Mouse (Mus musculus) heart, embryonic 15.5 days (tissue): ENCODE measurements around the gene Sptbn1. TPM values are rescaled to one million over a fixed set of nuclear protein-coding genes. Genes with fewer than 3 reads are reported as not detected.

ENCODE experiments used
- ATAC-seq: fragments of 200-750 bp; cut with Nextera tagmentation; replicated peaks from 2 replicates; pipeline ENCODE4 v1.8.0; 2017; ENCODE audit warnings: low read depth, moderate TSS enrichment; ENCODE audit not compliant: insufficient number of reproducible peaks, insufficient read depth, low FRiP score
- H3K27ac ChIP-seq: fragments of 300-500 bp; sonication (generic); 2 replicates; pipeline ENCODE4 v1.5.1; 2015; ENCODE audit warnings: mild to moderate bottlenecking, inconsistent platforms
- H3K27me3 ChIP-seq: fragments of 300-500 bp; sonication (generic); 2 replicates; pipeline ENCODE4 v1.6.1; 2015; ENCODE audit warnings: inconsistent platforms
- H3K36me3 ChIP-seq: fragments of 300-500 bp; sonication (generic); 2 replicates; pipeline ENCODE4 v1.6.1; 2015; ENCODE audit warnings: mild to moderate bottlenecking, inconsistent platforms
- H3K4me1 ChIP-seq: fragments of 300-500 bp; sonication (generic); replicated peaks from 2 replicates; pipeline ENCODE4 v1.6.1; 2015; ENCODE audit warnings: inconsistent platforms
- H3K4me2 ChIP-seq: fragments of 300-500 bp; sonication (generic); 2 replicates; pipeline ENCODE4 v1.6.1; 2015; ENCODE audit warnings: inconsistent platforms, mild to moderate bottlenecking, moderate library complexity
- H3K4me3 ChIP-seq: fragments of 300-500 bp; sonication (generic); 2 replicates; pipeline ENCODE4 v1.5.1; 2015; ENCODE audit warnings: mild to moderate bottlenecking, inconsistent platforms
- H3K9ac ChIP-seq: fragments of 300-500 bp; sonication (generic); 2 replicates; pipeline ENCODE4 v1.6.1; 2015; ENCODE audit warnings: mild to moderate bottlenecking, inconsistent platforms
- H3K9me3 ChIP-seq: fragments of 300-500 bp; sonication (generic); replicated peaks from 2 replicates; pipeline ENCODE4 v1.6.1; 2016; ENCODE audit warnings: inconsistent platforms
- WGBS: fragments of 180-500 bp; shearing (Covaris S2); methylation state at CpG from one replicate; pipeline ENCODE4 v1.1.7; 2015; ENCODE audit warnings: mixed read lengths; 5-methylcytosine and 5-hydroxymethylcytosine counted together
- polyA plus RNA-seq: library from polyadenylated mRNA; unstranded; fragments of >200 nt; fragmentation: Nextera tagmentation; extraction: Ambion mirVana; gene quantifications from 2 replicates; pipeline ENCODE4 v1.2.1, GENCODE M21; 2015

Gene Sptbn1
- polyA plus RNA-seq, 1 experiment from 2014 or later, result 159 TPM

- Histone ChIP-seq H3K27ac (peak overlapping the region; percentile 1; the same call in 1 of the 2 replicates), H3K4me1 (peaks cover 66% of the 10 kb centered on the region)
- 78% methylated on average over 4 of the region's 4 CpGs for WGBS
Measured at GRCm38 (mm10) chr11:30233946-30234345, 34.0 kb downstream of the Sptbn1 start.

GRCm38 (mm10) chr11:30232082-30232481 is 35.9 kb downstream of the Sptbn1 start:
- no peak for ATAC-seq
- Histone ChIP-seq H3K4me3 (no peak overlapping the region), H3K27ac (peak overlapping the region; percentile 64), H3K9ac (no peak overlapping the region), H3K36me3 (peaks cover 5% of the 10 kb centered on the region; the same call in 1 of the 2 replicates), H3K27me3 (no peaks in the 10 kb centered on the region), H3K4me2 (no peak overlapping the region), H3K9me3 (no peaks in the 10 kb centered on the region), H3K4me1 (peaks cover 65% of the 10 kb centered on the region)
- WGBS, result 65% methylated on average over 2 of the region's 2 CpGs

More at GRCm38 (mm10) chr11:30233946-30234345, 34.0 kb downstream of the Sptbn1 start:
- Histone ChIP-seq H3K4me2 (no peak overlapping the region), H3K4me3 (no peak overlapping the region), H3K9ac (no peak overlapping the region), H3K27me3 (no peaks in the 10 kb centered on the region), H3K36me3 (peaks cover 5% of the 10 kb centered on the region; the same call in 1 of the 2 replicates), H3K9me3 (no peaks in the 10 kb centered on the region)
- ATAC-seq, result no peak

GRCm38 (mm10) chr11:30231336-30231735 is 36.6 kb downstream of the Sptbn1 start:
- H3K4me2 ChIP-seq, result no peak overlapping the region
- no peaks in the 10 kb centered on the region for H3K9me3 ChIP-seq
- peaks cover 5% of the 10 kb centered on the region; the same call in 1 of the 2 replicates for H3K36me3 ChIP-seq
- ATAC-seq, result no peak
- H3K4me1 ChIP-seq, result peaks cover 65% of the 10 kb centered on the region
- H3K9ac ChIP-seq, result no peak overlapping the region
- WGBS, result 56% methylated on average over 3 of the region's 3 CpGs
- H3K27me3 ChIP-seq, result no peaks in the 10 kb centered on the region
- peak overlapping the region; percentile 72 for H3K27ac ChIP-seq
- H3K4me3 ChIP-seq, result no peak overlapping the region

- 56% methylated on average over 4 of the region's 4 CpGs for WGBS
- H3K4me2 ChIP-seq, result no peak overlapping the region
- H3K27ac ChIP-seq, result peak overlapping the region; percentile 72
Measured at GRCm38 (mm10) chr11:30230330-30230771, 37.6 kb downstream of the Sptbn1 start.

GRCm38 (mm10) chr11:30226756-30227155 is 41.2 kb downstream of the Sptbn1 start:
- Histone ChIP-seq H3K27me3 (no peaks in the 10 kb centered on the region), H3K36me3 (no peaks in the 10 kb centered on the region), H3K27ac (peak overlapping the region; percentile 37; the same call in 1 of the 2 replicates), H3K4me2 (no peak overlapping the region), H3K4me3 (no peak overlapping the region), H3K9me3 (no peaks in the 10 kb centered on the region), H3K4me1 (peaks cover 56% of the 10 kb centered on the region), H3K9ac (no peak overlapping the region)
- no peak for ATAC-seq
- WGBS, result 44% methylated on average over 2 of the region's 2 CpGs

More at GRCm38 (mm10) chr11:30230330-30230771, 37.6 kb downstream of the Sptbn1 start:
- Histone ChIP-seq H3K9ac (no peak overlapping the region), H3K36me3 (no peaks in the 10 kb centered on the region), H3K4me3 (no peak overlapping the region), H3K27me3 (no peaks in the 10 kb centered on the region), H3K4me1 (peaks cover 66% of the 10 kb centered on the region), H3K9me3 (no peaks in the 10 kb centered on the region)
- ATAC-seq, result 0 out of 2 replicates have a peak, but pooled peaks have one; percentile 33

GRCm38 (mm10) chr11:30224599-30224998 is 43.4 kb downstream of the Sptbn1 start:
- H3K4me1 ChIP-seq, result peaks cover 41% of the 10 kb centered on the region
- no peaks in the 10 kb centered on the region for H3K9me3 ChIP-seq
- peaks cover under 1% of the 10 kb centered on the region; the same call in 1 of the 2 replicates for H3K36me3 ChIP-seq
- no peak overlapping the region for H3K9ac ChIP-seq
- H3K27ac ChIP-seq, result no peak overlapping the region
- H3K27me3 ChIP-seq, result no peaks in the 10 kb centered on the region
- no peak overlapping the region for H3K4me3 ChIP-seq
- H3K4me2 ChIP-seq, result no peak overlapping the region
- ATAC-seq, result no peak

GRCm38 (mm10) chr11:30222636-30223035 is 45.3 kb downstream of the Sptbn1 start:
- H3K4me3 ChIP-seq, result no peak overlapping the region
- H3K36me3 ChIP-seq, result peaks cover 11% of the 10 kb centered on the region; the same call in 1 of the 2 replicates
- peaks cover 31% of the 10 kb centered on the region for H3K4me1 ChIP-seq
- no peak overlapping the region for H3K27ac ChIP-seq
- 50% methylated on average over 2 of the region's 2 CpGs for WGBS
- peak; percentile 47; the same call in 1 of the 2 replicates for ATAC-seq
- H3K9me3 ChIP-seq, result no peaks in the 10 kb centered on the region
- H3K4me2 ChIP-seq, result no peak overlapping the region
- H3K27me3 ChIP-seq, result no peaks in the 10 kb centered on the region
- H3K9ac ChIP-seq, result no peak overlapping the region

GRCm38 (mm10) chr11:30221043-30221442 is 46.9 kb downstream of the Sptbn1 start:
- no peak overlapping the region for H3K9ac ChIP-seq
- no peaks in the 10 kb centered on the region for H3K9me3 ChIP-seq
- no peak overlapping the region for H3K4me2 ChIP-seq
- no peaks in the 10 kb centered on the region for H3K27me3 ChIP-seq
- no peak overlapping the region; the same call in 1 of the 2 replicates for H3K27ac ChIP-seq
- no peak for ATAC-seq
- 78% methylated on average over 5 of the region's 5 CpGs for WGBS
- no peak overlapping the region for H3K4me3 ChIP-seq
- H3K4me1 ChIP-seq, result peaks cover 20% of the 10 kb centered on the region
- H3K36me3 ChIP-seq, result peaks cover 24% of the 10 kb centered on the region

- H3K4me2 ChIP-seq, result no peak overlapping the region
- 93% methylated on average over 1 of the region's 1 CpGs for WGBS
- peaks cover 17% of the 10 kb centered on the region for H3K4me1 ChIP-seq
- peaks cover 33% of the 10 kb centered on the region for H3K36me3 ChIP-seq
- no peak overlapping the region for H3K9ac ChIP-seq
- no peaks in the 10 kb centered on the region for H3K27me3 ChIP-seq
- H3K27ac ChIP-seq, result no peak overlapping the region
- no peak overlapping the region for H3K4me3 ChIP-seq
- ATAC-seq, result no peak
- no peaks in the 10 kb centered on the region for H3K9me3 ChIP-seq
Measured at GRCm38 (mm10) chr11:30218386-30218785, 49.6 kb downstream of the Sptbn1 start.

GRCm38 (mm10) chr11:30217496-30217895 is 50.5 kb downstream of the Sptbn1 start:
- H3K9ac ChIP-seq, result no peak overlapping the region
- peaks cover 33% of the 10 kb centered on the region for H3K36me3 ChIP-seq
- no peak overlapping the region for H3K4me2 ChIP-seq
- WGBS, result 63% methylated on average over 1 of the region's 1 CpGs
- H3K27ac ChIP-seq, result no peak overlapping the region
- no peak for ATAC-seq
- no peaks in the 10 kb centered on the region for H3K27me3 ChIP-seq
- H3K4me3 ChIP-seq, result no peak overlapping the region
- no peaks in the 10 kb centered on the region for H3K9me3 ChIP-seq
- H3K4me1 ChIP-seq, result peaks cover 20% of the 10 kb centered on the region

- peak overlapping the region; percentile 57 for H3K27ac ChIP-seq
- WGBS, result 51% methylated on average over 5 of the region's 5 CpGs
- peaks cover 46% of the 10 kb centered on the region for H3K4me1 ChIP-seq
- no peaks in the 10 kb centered on the region for H3K9me3 ChIP-seq
- no peak for ATAC-seq
- H3K27me3 ChIP-seq, result no peaks in the 10 kb centered on the region
- no peak overlapping the region for H3K4me2 ChIP-seq
- H3K36me3 ChIP-seq, result peaks cover 17% of the 10 kb centered on the region
- no peak overlapping the region for H3K4me3 ChIP-seq
- H3K9ac ChIP-seq, result no peak overlapping the region
Measured at GRCm38 (mm10) chr11:30211663-30212416, 56.1 kb downstream of the Sptbn1 start.
